Mouse (Mus musculus): ENCODE data around the gene I830077J02Rik.
"Not testable (repeated sequence)": the region's sequence is repeated elsewhere in the genome, so short reads cannot be mapped to it uniquely, and the experiment has no call there.

Gene I830077J02Rik

GRCm38 (mm10) chr3:105932240-105933071 lies at the start of gene I830077J02Rik:
Gene I830077J02Rik (minus strand): TSS chr3:105932664.
- DNase-seq (ENCODE audit: low spot score in 2 of 2) = no peak

GRCm38 (mm10) chr3:105974174-105974573 lies 41.7 kb upstream of the I830077J02Rik start:
- no peak for DNase-seq (ENCODE audit: low spot score in 2 of 2)

GRCm38 (mm10) chr3:105973411-105973810 lies 40.9 kb upstream of the I830077J02Rik start, which contains the start of gene Ovgp1:
Gene Ovgp1 (plus strand): TSS chr3:105973711.
- DNase-seq (ENCODE audit: low spot score in 2 of 2) = no peak

- DNase-seq (ENCODE audit: low spot score in 2 of 2) = no peak
Observed at GRCm38 (mm10) chr3:105971831-105972446, 39.5 kb upstream of the I830077J02Rik start.

- DNase-seq (ENCODE audit: low spot score in 2 of 2) = no peak
Observed at GRCm38 (mm10) chr3:105960700-105961099, 28.2 kb upstream of the I830077J02Rik start.

GRCm38 (mm10) chr3:105959999-105960398 lies 27.5 kb upstream of the I830077J02Rik start, which contains the start of gene Atp5f1:
Gene Atp5f1 (minus strand): TSS chr3:105960099.
- DNase-seq (ENCODE audit: low spot score in 2 of 2) = no peak

GRCm38 (mm10) chr3:105959585-105959984 lies 27.1 kb upstream of the I830077J02Rik start:
- no peak for DNase-seq (ENCODE audit: low spot score in 2 of 2)

GRCm38 (mm10) chr3:105958974-105959580 lies 26.6 kb upstream of the I830077J02Rik start, which contains the start of gene Wdr77:
Gene Wdr77 (plus strand): TSS chr3:105959369.
- DNase-seq (ENCODE audit: low spot score in 2 of 2) = peak; percentile 88 to 95

GRCm38 (mm10) chr3:105958204-105958603 lies 25.7 kb upstream of the I830077J02Rik start:
- DNase-seq (ENCODE audit: low spot score in 2 of 2) = no peak

- no peak for DNase-seq (ENCODE audit: low spot score in 2 of 2)
Observed at GRCm38 (mm10) chr3:105957235-105957634, 24.8 kb upstream of the I830077J02Rik start.

- DNase-seq (ENCODE audit: low spot score in 2 of 2) = no peak
Observed at GRCm38 (mm10) chr3:105951348-105951747, 18.9 kb upstream of the I830077J02Rik start.

- DNase-seq (ENCODE audit: low spot score in 2 of 2) = no peak
Observed at GRCm38 (mm10) chr3:105936111-105936510, 3.6 kb upstream of the I830077J02Rik start.

GRCm38 (mm10) chr3:105935033-105935432 lies 2.6 kb upstream of the I830077J02Rik start:
- no peak for DNase-seq (ENCODE audit: low spot score in 2 of 2)

GRCm38 (mm10) chr3:105933926-105934325 lies 1.5 kb upstream of the I830077J02Rik start:
- DNase-seq (ENCODE audit: low spot score in 2 of 2) = no peak

- no peak for DNase-seq (ENCODE audit: low spot score in 2 of 2)
Observed at GRCm38 (mm10) chr3:105931095-105931494, 1.4 kb downstream of the I830077J02Rik start.

GRCm38 (mm10) chr3:105929821-105930220 lies 2.6 kb downstream of the I830077J02Rik start:
- DNase-seq (ENCODE audit: low spot score in 2 of 2) = no peak

- no peak for DNase-seq (ENCODE audit: low spot score in 2 of 2)
Observed at GRCm38 (mm10) chr3:105928781-105929180, 3.7 kb downstream of the I830077J02Rik start.

GRCm38 (mm10) chr3:105928195-105928569 lies 4.3 kb downstream of the I830077J02Rik start:
- DNase-seq (ENCODE audit: low spot score in 2 of 2) = no peak

GRCm38 (mm10) chr3:105927561-105928194 lies 4.8 kb downstream of the I830077J02Rik start:
- DNase-seq (ENCODE audit: low spot score in 2 of 2) = no peak

- DNase-seq (ENCODE audit: low spot score in 2 of 2) = no peak
Observed at GRCm38 (mm10) chr3:105924616-105925015, 7.8 kb downstream of the I830077J02Rik start.

GRCm38 (mm10) chr3:105921959-105922358 lies 10.5 kb downstream of the I830077J02Rik start:
- no peak for DNase-seq (ENCODE audit: low spot score in 2 of 2)

GRCm38 (mm10) chr3:105920743-105921142 lies 11.7 kb downstream of the I830077J02Rik start:
- not testable (repeated sequence) for DNase-seq (ENCODE audit: low spot score in 2 of 2)

Measured in spleen, postnatal 14 days (tissue).